ENCODE assay signal across 8 mouse cellular contexts in genomic region chr16:74412471-74413291, GRCm38 (mm10). TPM values are rescaled to one million over a fixed set of nuclear protein-coding genes. Genes with fewer than 3 reads are reported as not detected.
DNase-seq lines count a peak whose midpoint lies in the region; ATAC-seq lines count a peak whose summit lies in the region.

No protein-coding gene starts in this region.

- H3K27ac ChIP-seq in midbrain, embryonic 13.5 days = peak overlapping the region; percentile 88
- peak overlapping the region; percentile 59; the same call in 1 of the 2 replicates for H3K27ac ChIP-seq in stomach, embryonic 15.5 days

- no peaks in the 10 kb centered on the region for H3K36me3 ChIP-seq in midbrain, embryonic 13.5 days
- H3K36me3 ChIP-seq in stomach, embryonic 15.5 days = no peaks in the 10 kb centered on the region

- H3K4me3 ChIP-seq in midbrain, embryonic 13.5 days (replicated peaks) = peak overlapping the region; percentile 64
- peak overlapping the region; percentile 52 for H3K4me3 ChIP-seq in stomach, embryonic 15.5 days (replicated peaks)

- peaks cover 10% of the 10 kb centered on the region; the same call in 1 of the 2 replicates for H3K4me1 ChIP-seq in midbrain, embryonic 13.5 days (replicated peaks)
- H3K4me1 ChIP-seq in stomach, embryonic 15.5 days = peaks cover 3% of the 10 kb centered on the region; the same call in 1 of the 2 replicates

- H3K9me3 ChIP-seq in midbrain, embryonic 13.5 days = no peaks in the 10 kb centered on the region
- no peaks in the 10 kb centered on the region for H3K9me3 ChIP-seq in stomach, embryonic 15.5 days

- peak; percentile 34 for ATAC-seq in midbrain, embryonic 13.5 days
- peak; percentile 47 for ATAC-seq in stomach, embryonic 15.5 days (ENCODE audit: insufficient read depth, low FRiP score, low read depth)

- intact Hi-C loops in left cerebral cortex, postnatal 36 days (cut with DNase I) = loop anchor here (5.0 to 10.0 kb wide), 4 partner anchors 272 to 1415 kb away; no protein-coding TSS in a partner anchor

- WGBS in midbrain, embryonic 13.5 days = under 1% methylated on average over 20 of the region's 20 CpGs
- WGBS in stomach, embryonic 15.5 days = under 1% methylated on average over 20 of the region's 20 CpGs

- H3K9ac ChIP-seq in midbrain, embryonic 13.5 days (replicated peaks) = peak overlapping the region; percentile 81
- no peak overlapping the region; the same call in 1 of the 2 replicates for H3K9ac ChIP-seq in stomach, embryonic 15.5 days

- peaks cover 8% of the 10 kb centered on the region; the same call in 1 of the 2 replicates for H3K27me3 ChIP-seq in midbrain, embryonic 13.5 days
- H3K27me3 ChIP-seq in stomach, embryonic 15.5 days (replicated peaks) = no peaks in the 10 kb centered on the region

- peak overlapping the region; percentile 92 for H3K4me2 ChIP-seq in midbrain, embryonic 13.5 days (replicated peaks)
- peak overlapping the region; percentile 90 for H3K4me2 ChIP-seq in stomach, embryonic 15.5 days

- peak; percentile 30 for DNase-seq in adrenal gland, postnatal 10 days
- peak; percentile 64 for DNase-seq in embryo, embryonic 10 days (ENCODE audit: low spot score)
- peak; percentile 18 to 45 for DNase-seq in heart, adult 18-20 months
- peak; percentile 21 for DNase-seq in kidney, adult 11 months
- DNase-seq in left cerebral cortex, postnatal 36 days (ENCODE audit: low spot score in 2 of 2) = peak; percentile 53 to 68
- DNase-seq in natural killer cell, adult 2 months (ENCODE audit: low spot score in 2 of 2) = no peak

RNA-seq across cellular contexts. Expression of gene Robo2, which starts 1.1 kb away (rescaled TPM):
- 1 to 10 TPM; 5.1 to 7.6 TPM for total RNA-seq in adrenal gland, postnatal 10 days (2021)
- total RNA-seq in heart, adult 18-20 months (2021) = 1 to 10 TPM; 1.1 to 1.4 TPM
- total RNA-seq in left cerebral cortex, postnatal 36 days (2021) = 100 to 1,000 TPM; 131 to 153 TPM
- polyA plus RNA-seq in midbrain, embryonic 13.5 days (2015; fragmentation: Nextera tagmentation; extraction: Ambion mirVana) = 79.8 and 83.5 TPM in 2 replicates
- 22.6 and 31.1 TPM in 2 replicates for polyA plus RNA-seq in stomach, embryonic 15.5 days (2015; fragmentation: Nextera tagmentation; extraction: Ambion mirVana)

Comparison
In these comparisons a context has a peak if more than half of its experiments do, and no peak if none do; other contexts are left out.
1. DNase-seq: peak in adrenal gland, postnatal 10 days (single experiment), embryo, embryonic 10 days (single experiment), heart, adult 18-20 months (2 of 2), kidney, adult 11 months (single experiment) and left cerebral cortex, postnatal 36 days (2 of 2); none in natural killer cell, adult 2 months (0 of 2).
2. RNA of gene Robo2, which starts 1.1 kb away (total RNA-seq): 131 to 153 TPM in left cerebral cortex, postnatal 36 days; 5.1 to 7.6 TPM in adrenal gland, postnatal 10 days and 1.1 to 1.4 TPM in heart, adult 18-20 months; every median in the first group is over 10 times any median in the second.